Mouse (Mus musculus): Measurements from ENCODE around the gene Hdac9. TPM values are rescaled to one million over a fixed set of nuclear protein-coding genes. Genes with fewer than 3 reads are reported as not detected.
"Not testable (repeated sequence)": the region's sequence is repeated elsewhere in the genome, so short reads cannot be mapped to it uniquely, and the experiment has no call there.

The Hdac9 gene
- polyA plus RNA-seq, 1 experiment from 2014 or later, result 9.6 TPM

DNA sequence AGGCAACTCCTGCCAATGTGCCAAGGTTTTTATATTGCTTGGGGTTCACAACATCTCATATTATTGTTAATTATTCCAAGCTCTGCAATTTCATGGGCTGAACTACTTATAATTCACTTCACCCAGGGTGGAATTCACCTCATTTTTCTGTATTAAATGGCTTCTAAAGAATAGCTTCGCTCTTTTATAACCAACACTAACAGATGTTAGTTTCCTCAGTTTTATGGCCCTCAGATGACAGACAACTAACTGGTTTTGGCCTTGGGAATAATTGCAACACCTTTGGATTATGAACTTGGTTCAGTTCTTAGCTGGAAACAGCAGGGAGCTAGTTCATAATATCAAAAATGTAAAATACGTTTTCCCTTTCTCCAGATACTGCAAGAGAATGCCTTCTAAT, 839.9 kb downstream of the Hdac9 start:
- no peak overlapping the region for H3K4me3 ChIP-seq (ENCODE audit: low read depth, low read length)
- no peak overlapping the region for H3K4me2 ChIP-seq (ENCODE audit: low read length)
- no peaks in the 10 kb centered on the region for H3K9me3 ChIP-seq (replicated peaks; ENCODE audit: control insufficient read depth, low read length)
- H3K4me1 ChIP-seq (ENCODE audit: control insufficient read depth, insufficient read depth, low read length), result no peaks in the 10 kb centered on the region
- 89% methylated on average over 2 of the region's 2 CpGs for WGBS
- no peak overlapping the region for H3K27ac ChIP-seq (ENCODE audit: low read depth, low read length)
- DNase-seq (ENCODE audit: low spot score), result no peak
- H3K27me3 ChIP-seq (replicated peaks; ENCODE audit: control insufficient read depth, insufficient read depth, low read length), result no peaks in the 10 kb centered on the region
- H3K36me3 ChIP-seq (ENCODE audit: control insufficient read depth, insufficient read depth, low read length), result no peaks in the 10 kb centered on the region
- H3K9ac ChIP-seq (ENCODE audit: low read length), result no peak overlapping the region
- ATAC-seq, result no peak

DNA sequence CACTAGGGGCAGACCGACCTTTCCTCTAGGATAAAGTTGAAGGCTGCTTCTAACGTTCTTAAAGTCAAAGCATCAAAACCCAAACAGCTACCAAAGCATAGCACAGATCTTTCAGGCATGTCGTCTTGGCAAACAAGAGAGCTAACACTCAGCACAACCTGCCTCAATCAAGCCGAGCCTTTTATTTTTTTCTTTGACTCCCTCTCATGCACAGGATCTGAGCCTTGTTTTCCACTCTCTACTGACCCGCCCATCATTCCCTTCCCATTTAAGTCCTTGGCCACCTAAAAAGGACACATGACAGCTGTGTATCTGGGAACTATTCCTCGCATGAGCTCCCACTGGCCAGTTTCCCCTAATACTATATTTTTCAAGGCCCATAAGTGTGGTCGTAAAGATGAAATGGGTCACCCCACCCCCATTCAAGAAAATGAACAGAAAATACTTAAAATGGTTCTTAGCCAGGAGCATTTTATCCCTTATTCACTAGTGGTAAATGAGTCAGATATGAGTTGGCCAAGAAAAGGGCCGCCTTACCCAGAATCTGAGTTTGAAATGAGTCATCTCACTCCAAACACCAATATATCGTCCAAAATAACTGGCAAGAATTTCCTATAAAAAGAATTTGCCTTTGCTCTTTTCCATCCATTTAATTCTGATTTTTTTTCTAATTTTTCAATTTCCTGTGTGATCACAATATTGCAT, 840.9 kb downstream of the Hdac9 start:
- ATAC-seq (no peak), DNase-seq (ENCODE audit: low spot score) (no peak)
- H3K4me3 ChIP-seq (ENCODE audit: low read depth, low read length), result no peak overlapping the region
- no peak overlapping the region for H3K4me2 ChIP-seq (ENCODE audit: low read length)
- H3K27me3 ChIP-seq (replicated peaks; ENCODE audit: control insufficient read depth, insufficient read depth, low read length), result no peaks in the 10 kb centered on the region
- no peak overlapping the region for H3K9ac ChIP-seq (ENCODE audit: low read length)
- H3K36me3 ChIP-seq (ENCODE audit: control insufficient read depth, insufficient read depth, low read length), result no peaks in the 10 kb centered on the region
- H3K9me3 ChIP-seq (replicated peaks; ENCODE audit: control insufficient read depth, low read length), result no peaks in the 10 kb centered on the region
- no peaks in the 10 kb centered on the region for H3K4me1 ChIP-seq (ENCODE audit: control insufficient read depth, insufficient read depth, low read length)
- no peak overlapping the region for H3K27ac ChIP-seq (ENCODE audit: low read depth, low read length)
- WGBS, result 84% methylated on average over 9 of the region's 9 CpGs

DNA sequence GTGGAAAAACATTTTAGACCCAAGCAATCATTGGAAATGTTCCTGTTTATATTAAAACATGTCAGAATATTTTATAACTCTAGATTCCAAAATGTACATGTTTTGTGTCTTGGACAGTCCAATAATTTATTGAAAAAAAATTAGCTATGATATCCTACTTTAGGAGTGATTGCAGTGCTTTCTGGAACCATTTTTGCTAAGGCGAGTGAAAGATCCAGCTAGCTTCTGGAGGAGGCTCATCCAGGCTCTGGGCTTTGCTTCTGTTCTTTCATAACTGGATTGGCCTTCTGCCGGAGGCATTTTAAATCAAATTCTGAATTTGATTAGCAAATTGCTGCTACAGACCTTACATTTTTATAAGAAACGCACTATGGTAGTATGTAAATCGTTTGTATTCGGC, 864.4 kb downstream of the Hdac9 start:
- Histone ChIP-seq H3K9me3 (replicated peaks; ENCODE audit: control insufficient read depth, low read length) (no peaks in the 10 kb centered on the region), H3K4me1 (ENCODE audit: control insufficient read depth, insufficient read depth, low read length) (no peaks in the 10 kb centered on the region), H3K4me2 (ENCODE audit: low read length) (no peak overlapping the region), H3K27ac (ENCODE audit: low read depth, low read length) (no peak overlapping the region), H3K27me3 (replicated peaks; ENCODE audit: control insufficient read depth, insufficient read depth, low read length) (no peaks in the 10 kb centered on the region), H3K9ac (ENCODE audit: low read length) (no peak overlapping the region), H3K4me3 (ENCODE audit: low read depth, low read length) (no peak overlapping the region), H3K36me3 (ENCODE audit: control insufficient read depth, insufficient read depth, low read length) (no peaks in the 10 kb centered on the region)
- ATAC-seq (no peak), DNase-seq (ENCODE audit: low spot score) (no peak)
- 88% methylated on average over 5 of the region's 5 CpGs for WGBS

DNA sequence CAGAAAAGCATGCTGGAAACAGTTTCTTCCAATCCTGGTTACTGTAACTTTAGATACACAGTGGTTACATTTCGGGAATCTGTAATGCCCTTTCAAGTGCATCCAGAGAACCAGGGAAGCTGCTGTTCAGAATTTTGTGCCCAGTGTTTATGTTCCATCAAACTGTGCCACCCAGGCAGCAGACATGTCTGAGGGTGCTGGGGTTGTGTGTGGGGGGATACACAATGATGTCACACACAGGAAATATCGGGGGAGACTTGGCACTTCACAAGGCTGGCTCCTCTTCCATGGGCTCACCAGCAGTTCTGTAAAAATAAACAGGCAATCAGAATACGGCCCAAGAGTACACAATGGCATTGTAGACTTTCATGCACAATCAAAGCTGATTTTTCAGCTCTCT, 864.9 kb downstream of the Hdac9 start:
- no peaks in the 10 kb centered on the region for H3K4me1 ChIP-seq (ENCODE audit: control insufficient read depth, insufficient read depth, low read length)
- no peaks in the 10 kb centered on the region for H3K9me3 ChIP-seq (replicated peaks; ENCODE audit: control insufficient read depth, low read length)
- DNase-seq (ENCODE audit: low spot score), result no peak
- no peaks in the 10 kb centered on the region for H3K36me3 ChIP-seq (ENCODE audit: control insufficient read depth, insufficient read depth, low read length)
- ATAC-seq, result no peak
- H3K9ac ChIP-seq (ENCODE audit: low read length), result no peak overlapping the region
- WGBS, result 72% methylated on average over 3 of the region's 3 CpGs
- H3K27me3 ChIP-seq (replicated peaks; ENCODE audit: control insufficient read depth, insufficient read depth, low read length), result no peaks in the 10 kb centered on the region
- no peak overlapping the region for H3K27ac ChIP-seq (ENCODE audit: low read depth, low read length)
- H3K4me2 ChIP-seq (ENCODE audit: low read length), result no peak overlapping the region
- H3K4me3 ChIP-seq (ENCODE audit: low read depth, low read length), result no peak overlapping the region

DNA sequence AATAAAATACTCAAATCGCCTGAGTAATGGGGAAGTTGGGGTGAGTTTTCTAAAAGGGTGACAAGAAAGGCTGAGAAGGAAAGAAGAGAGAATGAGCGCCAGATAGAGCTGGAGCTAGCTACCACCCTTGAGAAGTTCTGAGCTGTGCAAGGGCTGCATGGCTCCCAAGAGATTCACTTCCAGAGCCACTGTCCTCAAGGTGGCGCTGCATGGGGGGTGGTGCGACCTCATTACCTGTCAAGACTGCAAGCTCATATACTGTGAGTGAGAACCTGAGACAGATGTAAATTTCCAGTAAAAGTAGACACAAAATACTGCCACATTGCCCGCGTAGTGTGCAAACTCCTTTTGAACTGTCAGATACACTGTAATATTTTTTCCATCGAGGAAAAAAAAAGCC, 865.8 kb downstream of the Hdac9 start:
- ATAC-seq, result no peak
- Histone ChIP-seq H3K4me3 (ENCODE audit: low read depth, low read length) (no peak overlapping the region), H3K27ac (ENCODE audit: low read depth, low read length) (no peak overlapping the region), H3K4me2 (ENCODE audit: low read length) (no peak overlapping the region), H3K9ac (ENCODE audit: low read length) (no peak overlapping the region), H3K4me1 (ENCODE audit: control insufficient read depth, insufficient read depth, low read length) (no peaks in the 10 kb centered on the region), H3K27me3 (replicated peaks; ENCODE audit: control insufficient read depth, insufficient read depth, low read length) (no peaks in the 10 kb centered on the region), H3K36me3 (ENCODE audit: control insufficient read depth, insufficient read depth, low read length) (no peaks in the 10 kb centered on the region), H3K9me3 (replicated peaks; ENCODE audit: control insufficient read depth, low read length) (no peaks in the 10 kb centered on the region)
- DNase-seq (ENCODE audit: low spot score), result no peak
- WGBS, result 60% methylated on average over 7 of the region's 7 CpGs

DNA sequence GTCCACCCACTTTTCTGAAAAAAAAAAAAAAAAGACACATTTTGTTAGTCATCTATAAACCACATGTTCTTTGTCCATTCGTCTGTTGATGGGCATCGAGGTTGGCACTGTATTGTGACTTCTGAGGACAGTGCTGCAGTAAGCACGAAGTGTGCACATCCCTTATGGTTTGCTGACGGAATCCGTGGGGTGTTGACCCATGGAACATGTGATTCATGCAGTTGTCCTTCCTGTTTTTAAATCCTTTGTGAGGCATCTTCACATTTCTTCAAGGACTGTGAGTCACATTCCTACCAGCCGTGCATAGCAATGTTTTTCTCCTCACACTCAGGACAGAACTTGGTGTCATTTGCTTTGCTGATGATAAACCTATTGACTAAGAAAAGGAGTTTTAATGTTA, 875.9 kb downstream of the Hdac9 start:
- no peak for ATAC-seq
- no peaks in the 10 kb centered on the region for H3K27me3 ChIP-seq (replicated peaks; ENCODE audit: control insufficient read depth, insufficient read depth, low read length)
- no peaks in the 10 kb centered on the region for H3K4me1 ChIP-seq (ENCODE audit: control insufficient read depth, insufficient read depth, low read length)
- H3K4me2 ChIP-seq (ENCODE audit: low read length), result no peak overlapping the region
- no peak overlapping the region for H3K27ac ChIP-seq (ENCODE audit: low read depth, low read length)
- H3K9me3 ChIP-seq (replicated peaks; ENCODE audit: control insufficient read depth, low read length), result no peaks in the 10 kb centered on the region
- H3K4me3 ChIP-seq (ENCODE audit: low read depth, low read length), result no peak overlapping the region
- no peak for DNase-seq (ENCODE audit: low spot score)
- H3K9ac ChIP-seq (ENCODE audit: low read length), result no peak overlapping the region
- H3K36me3 ChIP-seq (ENCODE audit: control insufficient read depth, insufficient read depth, low read length), result no peaks in the 10 kb centered on the region
- WGBS, result 87% methylated on average over 6 of the region's 6 CpGs

DNA sequence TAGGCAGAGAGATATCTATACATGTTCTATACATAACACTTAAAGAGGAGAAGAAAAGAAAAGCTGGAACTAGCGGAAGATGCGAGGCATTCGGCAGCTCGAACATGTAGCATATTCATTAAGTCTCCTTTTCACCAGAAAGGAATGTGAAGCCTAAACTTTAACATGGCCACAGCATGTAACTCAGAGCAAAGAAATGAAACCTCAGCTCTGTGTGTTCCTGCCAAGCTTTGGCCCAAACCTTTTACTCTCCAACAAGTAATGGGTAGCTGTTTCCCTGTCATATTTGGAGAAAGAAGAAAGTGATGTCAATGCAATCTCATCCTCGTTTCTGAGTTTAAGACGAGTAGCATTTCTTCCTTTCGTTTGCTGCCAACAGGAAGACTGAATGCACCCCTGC, 876.8 kb downstream of the Hdac9 start:
- ATAC-seq, result no peak
- 56% methylated on average over 7 of the region's 7 CpGs for WGBS
- no peak overlapping the region for H3K27ac ChIP-seq (ENCODE audit: low read depth, low read length)
- no peak for DNase-seq (ENCODE audit: low spot score)
- no peaks in the 10 kb centered on the region for H3K27me3 ChIP-seq (replicated peaks; ENCODE audit: control insufficient read depth, insufficient read depth, low read length)
- no peak overlapping the region for H3K9ac ChIP-seq (ENCODE audit: low read length)
- H3K4me1 ChIP-seq (ENCODE audit: control insufficient read depth, insufficient read depth, low read length), result no peaks in the 10 kb centered on the region
- H3K4me2 ChIP-seq (ENCODE audit: low read length), result no peak overlapping the region
- no peak overlapping the region for H3K4me3 ChIP-seq (ENCODE audit: low read depth, low read length)
- no peaks in the 10 kb centered on the region for H3K36me3 ChIP-seq (ENCODE audit: control insufficient read depth, insufficient read depth, low read length)
- H3K9me3 ChIP-seq (replicated peaks; ENCODE audit: control insufficient read depth, low read length), result no peaks in the 10 kb centered on the region

DNA sequence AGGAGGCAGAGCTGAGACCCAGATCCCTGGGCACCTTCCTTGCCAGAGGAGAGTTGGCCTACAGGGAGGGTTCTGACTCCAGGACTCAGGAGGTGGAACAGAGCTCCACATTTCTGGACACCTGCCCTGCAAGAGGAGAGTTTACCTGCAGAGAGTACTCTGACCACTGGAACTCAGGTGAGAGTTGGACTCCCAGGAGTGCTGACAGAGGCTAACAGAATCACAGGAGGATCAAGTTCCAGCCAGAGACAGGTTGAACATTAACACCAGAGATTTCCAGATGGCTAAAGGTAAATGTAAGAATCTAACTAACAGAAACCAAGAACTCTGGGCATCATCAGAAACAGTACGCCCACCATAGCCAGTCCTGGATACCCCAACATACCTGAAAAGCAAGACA, 907.1 kb downstream of the Hdac9 start:
- not testable (repeated sequence) for ATAC-seq; H3K4me1 ChIP-seq (ENCODE audit: control insufficient read depth, insufficient read depth, low read length)
- WGBS, result 95% methylated on average over 1 of the region's 1 CpGs

More for the DNA sequence above, 907.1 kb downstream of the Hdac9 start:
- not testable (repeated sequence) for H3K27ac ChIP-seq (ENCODE audit: low read depth, low read length); H3K9me3 ChIP-seq (replicated peaks; ENCODE audit: control insufficient read depth, low read length); H3K9ac ChIP-seq (ENCODE audit: low read length); H3K36me3 ChIP-seq (ENCODE audit: control insufficient read depth, insufficient read depth, low read length); DNase-seq (ENCODE audit: low spot score); H3K27me3 ChIP-seq (replicated peaks; ENCODE audit: control insufficient read depth, insufficient read depth, low read length); H3K4me2 ChIP-seq (ENCODE audit: low read length); H3K4me3 ChIP-seq (ENCODE audit: low read depth, low read length)

Data from forebrain, embryonic 14.5 days (tissue).